Mouse (Mus musculus) lung, postnatal 0 days (tissue): ENCODE data around the gene Abcf1.

Source experiments
- CTCF ChIP-seq: IDR thresholded peaks from 2 replicates; pipeline ENCODE4 v1.5.1; 2016; ENCODE audit warnings: antibody characterized with exemption, mild to moderate bottlenecking
- EP300 ChIP-seq: IDR thresholded peaks from 2 replicates; pipeline ENCODE4 v1.6.1; 2016; ENCODE audit warnings: antibody characterized with exemption, mild to moderate bottlenecking, control low read depth

GRCm38 (mm10) chr17:36001121-36001897, 31.7 kb upstream of the Abcf1 start:
- no peak for TF ChIP-seq CTCF
- no peak for TF ChIP-seq EP300
